Mouse (Mus musculus) cerebellum, adult 2 months (tissue): ENCODE data around the gene Hormad2.

Experiments used
- CTCF ChIP-seq: fragments of 200-500 bp; IDR thresholded peaks from 2 replicates; pipeline ENCODE4 v1.5.1; 2011; ENCODE audit warnings: low read depth, mild to moderate bottlenecking, control low read depth, low read length, moderate library complexity, borderline replicate concordance; ENCODE audit not compliant: insufficient read depth
- POLR2A ChIP-seq: fragments of 200-500 bp; IDR thresholded peaks from 2 replicates; pipeline ENCODE4 v1.6.1; 2011; ENCODE audit warnings: low read length, control low read depth, borderline replicate concordance; ENCODE audit not compliant: insufficient read depth

DNA sequence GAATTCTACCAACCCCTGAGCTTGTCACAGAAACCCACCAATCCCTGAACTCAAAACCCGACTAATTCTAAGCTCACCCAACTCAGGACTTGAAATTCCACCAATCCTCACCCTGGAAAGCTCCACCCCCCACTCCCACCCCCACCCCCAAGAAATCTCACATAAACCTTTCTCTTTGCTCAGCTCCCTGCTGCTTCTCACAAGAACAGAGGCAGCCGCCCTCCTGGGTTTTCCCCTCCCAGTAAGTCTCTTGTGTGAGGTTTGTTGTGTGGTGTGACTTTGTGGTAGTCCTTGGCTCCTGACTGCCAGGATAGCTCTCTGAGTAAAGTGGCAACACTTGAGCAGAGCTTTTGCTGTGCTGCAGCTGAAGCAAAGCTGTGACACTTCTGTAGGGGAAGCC is 22.0 kb upstream of the Hormad2 start:
- TF ChIP-seq CTCF (no peak), POLR2A (no peak)
